In genomic region chr2:5236846-5237482, GRCm38 (mm10) we compare ENCODE assay signal across 17 mouse cellular contexts.
DNase-seq lines count a peak whose midpoint lies in the region; ATAC-seq and TF ChIP-seq lines count a peak whose summit lies in the region.
"Had no signal": no experiment of that assay in that cellular context is flagged by ENCODE, and none has a peak within 500 bp of the region (broad histone marks: within the 10 kb centered on the region; RNA-seq: fewer than 3 reads in every experiment).

No protein-coding gene starts in this region.

- H3K79me2 ChIP-seq in CH12.LX (replicated peaks; ENCODE audit: control insufficient read depth, extremely low read depth, insufficient read depth, poor library complexity, severe bottlenecking) = no peaks in the 10 kb centered on the region

- H3K4me3 ChIP-seq in forebrain, embryonic 10.5 days = no peak overlapping the region
- no peak overlapping the region for H3K4me3 ChIP-seq in forebrain, embryonic 12.5 days (replicated peaks)
- no peak overlapping the region for H3K4me3 ChIP-seq in CH12.LX (replicated peaks in 1 of 3; ENCODE audit: low read depth in 2 of 3, low read length in 2 of 3, poor library complexity in 1 of 3)
- no peak overlapping the region for H3K4me3 ChIP-seq in embryonic facial prominence, embryonic 14.5 days (ENCODE audit: low read depth, low read length)
- H3K4me3 ChIP-seq in midbrain, embryonic 14.5 days (replicated peaks; ENCODE audit: low read depth, low read length) = no peak overlapping the region
- H3K4me3 ChIP-seq: heart, embryonic 13.5 days; lung, embryonic 15.5 days; midbrain, embryonic 15.5 days had no signal

- peak overlapping the region; percentile 1; the same call in 1 of the 2 replicates for H3K27ac ChIP-seq in forebrain, embryonic 10.5 days
- H3K27ac ChIP-seq in forebrain, embryonic 12.5 days = no peak overlapping the region
- H3K27ac ChIP-seq in CH12.LX (ENCODE audit: insufficient read depth, low read depth) = no peak overlapping the region
- no peak overlapping the region for H3K27ac ChIP-seq in embryonic facial prominence, embryonic 14.5 days (replicated peaks; ENCODE audit: low read depth, low read length)
- H3K27ac ChIP-seq in midbrain, embryonic 14.5 days (replicated peaks; ENCODE audit: low read depth, low read length) = no peak overlapping the region
- H3K27ac ChIP-seq: heart, embryonic 13.5 days; kidney, postnatal 0 days; lung, embryonic 15.5 days; midbrain, embryonic 15.5 days had no signal

- no peak for ATAC-seq in forebrain, embryonic 12.5 days (ENCODE audit: low FRiP score)
- ATAC-seq in embryonic facial prominence, embryonic 14.5 days (ENCODE audit: low read depth) = no peak
- no peak for ATAC-seq in midbrain, embryonic 14.5 days (ENCODE audit: low FRiP score, low TSS enrichment)
- ATAC-seq: midbrain, embryonic 15.5 days had no signal

- TF ChIP-seq POLR2A in CH12.LX (IDR thresholded peaks at IDR 0.05; ENCODE audit: low read depth, low read length) = no peak

- H3K4me1 ChIP-seq in forebrain, embryonic 10.5 days = peaks cover 4% of the 10 kb centered on the region; the same call in 1 of the 2 replicates
- H3K4me1 ChIP-seq in forebrain, embryonic 12.5 days = no peaks in the 10 kb centered on the region
- H3K4me1 ChIP-seq in CH12.LX (ENCODE audit: control insufficient read depth in 1 of 2, insufficient read depth in 2 of 2) = peaks cover 4 to 39% of the 10 kb centered on the region in 2 experiments; a peak in 3 of 4 replicates
- H3K4me1 ChIP-seq in embryonic facial prominence, embryonic 14.5 days (ENCODE audit: control insufficient read depth, insufficient read depth, low read length) = peaks cover 19% of the 10 kb centered on the region
- no peaks in the 10 kb centered on the region for H3K4me1 ChIP-seq in midbrain, embryonic 14.5 days (ENCODE audit: control insufficient read depth, insufficient read depth, low read length)

- DNase-seq in forebrain, embryonic 10.5 days (ENCODE audit: extremely low spot score, low spot score) = no peak
- DNase-seq in CH12.LX (ENCODE audit: extremely low read depth) = peak; percentile 25
- DNase-seq in cerebellum, adult 18-20 months = peak; percentile 70 to 74
- DNase-seq in embryonic facial prominence, embryonic 14.5 days (ENCODE audit: low spot score) = peak; percentile 63
- no peak for DNase-seq in right cerebral cortex, postnatal 25 days
- DNase-seq in spleen, postnatal 36 days (ENCODE audit: low spot score in 2 of 2) = no peak
- DNase-seq in midbrain, embryonic 14.5 days = no peak
- DNase-seq: embryo, embryonic 11 days; gastrocnemius, postnatal 36 days; right cerebral cortex, postnatal 14 days; thymus, postnatal 4 days had no signal

- no peak for TF ChIP-seq EP300 in CH12.LX (IDR thresholded peaks at IDR 0.05; ENCODE audit: low read length)

- no peak overlapping the region for H3K9ac ChIP-seq in forebrain, embryonic 12.5 days
- no peak overlapping the region for H3K9ac ChIP-seq in CH12.LX (ENCODE audit: insufficient read depth, low read depth)
- H3K9ac ChIP-seq in embryonic facial prominence, embryonic 14.5 days (ENCODE audit: low read depth, low read length) = no peak overlapping the region
- no peak overlapping the region for H3K9ac ChIP-seq in midbrain, embryonic 14.5 days (replicated peaks; ENCODE audit: low read length)
- H3K9ac ChIP-seq: heart, embryonic 13.5 days; lung, embryonic 15.5 days; midbrain, embryonic 15.5 days had no signal

- no peaks in the 10 kb centered on the region for H3K9me3 ChIP-seq in forebrain, embryonic 10.5 days
- no peaks in the 10 kb centered on the region for H3K9me3 ChIP-seq in forebrain, embryonic 12.5 days
- H3K9me3 ChIP-seq in CH12.LX (replicated peaks; ENCODE audit: low read length) = no peaks in the 10 kb centered on the region
- no peaks in the 10 kb centered on the region for H3K9me3 ChIP-seq in embryonic facial prominence, embryonic 14.5 days (ENCODE audit: control insufficient read depth, low read length)
- no peaks in the 10 kb centered on the region for H3K9me3 ChIP-seq in midbrain, embryonic 14.5 days (ENCODE audit: control insufficient read depth, low read length)
- H3K9me3 ChIP-seq: heart, embryonic 13.5 days; lung, embryonic 15.5 days; midbrain, embryonic 15.5 days had no signal

- H3K36me3 ChIP-seq in forebrain, embryonic 10.5 days (replicated peaks) = no peaks in the 10 kb centered on the region
- H3K36me3 ChIP-seq in forebrain, embryonic 12.5 days (replicated peaks) = no peaks in the 10 kb centered on the region
- no peaks in the 10 kb centered on the region for H3K36me3 ChIP-seq in CH12.LX (replicated peaks in 1 of 2; ENCODE audit: control insufficient read depth in 1 of 2, insufficient read depth in 1 of 2, low read length in 1 of 2)
- H3K36me3 ChIP-seq in embryonic facial prominence, embryonic 14.5 days (ENCODE audit: control insufficient read depth, insufficient read depth, low read length) = no peaks in the 10 kb centered on the region
- no peaks in the 10 kb centered on the region for H3K36me3 ChIP-seq in midbrain, embryonic 14.5 days (ENCODE audit: control insufficient read depth, insufficient read depth, low read length)
- H3K36me3 ChIP-seq: heart, embryonic 13.5 days; lung, embryonic 15.5 days; midbrain, embryonic 15.5 days had no signal

- 70% methylated on average over 3 of the region's 3 CpGs for WGBS in forebrain, embryonic 10.5 days
- WGBS in forebrain, embryonic 12.5 days = 69% methylated on average over 3 of the region's 3 CpGs
- WGBS in embryonic facial prominence, embryonic 14.5 days = 54% methylated on average over 3 of the region's 3 CpGs
- 81% methylated on average over 3 of the region's 3 CpGs for WGBS in midbrain, embryonic 14.5 days

- dilution Hi-C loops in CH12.LX (cut with MboI; ENCODE audit: extremely low pct_ligation_motif_present, extremely low pct_unique_long_range_greater_than_20kb, low sequenced_read_pairs) = no loop called here

- H3K4me2 ChIP-seq in forebrain, embryonic 12.5 days = no peak overlapping the region
- H3K4me2 ChIP-seq in CH12.LX (ENCODE audit: insufficient read depth, low read depth, poor library complexity, severe bottlenecking) = no peak overlapping the region; the same call in 1 of the 2 replicates
- no peak overlapping the region for H3K4me2 ChIP-seq in embryonic facial prominence, embryonic 14.5 days (ENCODE audit: low read depth, low read length)
- no peak overlapping the region for H3K4me2 ChIP-seq in midbrain, embryonic 14.5 days (ENCODE audit: low read length)
- H3K4me2 ChIP-seq: heart, embryonic 13.5 days; liver, embryonic 11.5 days; lung, embryonic 15.5 days; midbrain, embryonic 15.5 days had no signal

- no peak for TF ChIP-seq CTCF in CH12.LX (conservative IDR thresholded peaks at IDR 0.05 in 1 of 2, IDR thresholded peaks at IDR 0.05 in 1 of 2; ENCODE audit: low read depth in 2 of 2, low read length in 2 of 2)

- in situ Hi-C loops in CH12.LX (cut with MboI; ENCODE audit: low pct_ligation_motif_present, low pct_unique_long_range_greater_than_20kb, low sequenced_read_pairs) = no loop called here

- no peak for TF ChIP-seq RAD21 in CH12.LX (IDR thresholded peaks at IDR 0.05; ENCODE audit: low read depth, low read length)

- no peaks in the 10 kb centered on the region for H3K27me3 ChIP-seq in forebrain, embryonic 10.5 days (ENCODE audit: poor library complexity, severe bottlenecking)
- no peaks in the 10 kb centered on the region for H3K27me3 ChIP-seq in forebrain, embryonic 12.5 days
- H3K27me3 ChIP-seq in CH12.LX (replicated peaks) = no peaks in the 10 kb centered on the region
- no peaks in the 10 kb centered on the region for H3K27me3 ChIP-seq in embryonic facial prominence, embryonic 14.5 days (replicated peaks; ENCODE audit: control insufficient read depth, insufficient read depth, low read length)
- H3K27me3 ChIP-seq in midbrain, embryonic 14.5 days (ENCODE audit: control insufficient read depth, insufficient read depth, low read length) = no peaks in the 10 kb centered on the region
- H3K27me3 ChIP-seq: heart, embryonic 13.5 days; lung, embryonic 15.5 days; midbrain, embryonic 15.5 days had no signal

TF ChIP-seq in CH12.LX, 34 proteins besides CTCF, POLR2A, EP300 and RAD21:
- no peak for TF ChIP-seq USF2 (conservative IDR thresholded peaks at IDR 0.05; ENCODE audit: low read depth, low read length)
- no peak for TF ChIP-seq ZC3H11A (IDR thresholded peaks at IDR 0.05; ENCODE audit: low read depth, low read length)
- TF ChIP-seq HCFC1 (IDR thresholded peaks at IDR 0.05; ENCODE audit: low read depth, low read length) = no peak
- TF ChIP-seq SIN3A (IDR thresholded peaks at IDR 0.05; ENCODE audit: low read length) = no peak
- no peak for TF ChIP-seq JUN (IDR thresholded peaks at IDR 0.05; ENCODE audit: insufficient read depth, low read depth, low read length)
- no peak for TF ChIP-seq MEF2A (IDR thresholded peaks at IDR 0.05; ENCODE audit: borderline replicate concordance, low read depth, low read length)

Comparison
In these comparisons a context has a peak if more than half of its experiments do, and no peak if none do; other contexts are left out.
1. DNase-seq: peak in CH12.LX (single experiment), cerebellum, adult 18-20 months (2 of 2) and embryonic facial prominence, embryonic 14.5 days (single experiment); none in forebrain, embryonic 10.5 days (single experiment), right cerebral cortex, postnatal 25 days (single experiment), spleen, postnatal 36 days (0 of 2) and midbrain, embryonic 14.5 days (single experiment).